Mouse (Mus musculus): ENCODE results near the gene Erc2. TPM values are rescaled to one million over a fixed set of nuclear protein-coding genes. Genes with fewer than 3 reads are reported as not detected.

Erc2 gene
- polyA plus RNA-seq, 2 experiments: 0.52 to 0.99 TPM

DNA sequence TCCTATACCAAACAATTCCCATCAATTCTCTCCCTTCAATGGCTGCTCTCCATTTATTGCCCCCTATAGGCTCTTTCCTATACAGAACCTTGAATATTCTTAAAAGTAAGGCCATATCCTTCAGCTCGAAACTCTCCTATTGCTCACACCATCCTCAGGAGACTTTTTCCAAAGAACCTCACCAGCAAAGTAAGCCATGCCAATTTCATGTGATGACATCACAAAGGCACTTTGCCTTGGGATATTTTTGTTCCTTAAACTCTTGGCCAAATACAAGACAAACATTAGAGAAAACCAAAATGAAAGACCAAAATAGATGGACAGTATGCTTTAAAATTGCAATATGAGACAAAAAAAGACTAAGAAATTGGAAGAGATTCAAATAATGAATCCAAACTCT is 204.6 kb downstream of the Erc2 start:
- Histone ChIP-seq H3K9me3 (ENCODE audit: control insufficient read depth, low read length) (no peaks in the 10 kb centered on the region), H3K36me3 (replicated peaks; ENCODE audit: control insufficient read depth, insufficient read depth, low read depth) (no peaks in the 10 kb centered on the region), H3K4me3 (ENCODE audit: insufficient read depth in 1 of 2, low read depth in 2 of 2, low read length in 2 of 2) (no peak overlapping the region), H3K27ac (no peak overlapping the region), H3K4me1 (replicated peaks; ENCODE audit: control insufficient read depth in 2 of 2, insufficient read depth in 2 of 2, low read length in 1 of 2) (no peaks in the 10 kb centered on the region), H3K4me2 (ENCODE audit: low read depth) (no peak overlapping the region), H3K9ac (replicated peaks) (no peak overlapping the region), H3K27me3 (ENCODE audit: control insufficient read depth, insufficient read depth, low read length) (no peaks in the 10 kb centered on the region)
- ATAC-seq (ENCODE audit: insufficient read depth): no peak
- TF ChIP-seq CTCF (IDR thresholded peaks at IDR 0.05; ENCODE audit: low read depth) (no peak), EP300 (IDR thresholded peaks at IDR 0.05; ENCODE audit: low read depth) (no peak)
- no peak for DNase-seq (ENCODE audit: low read depth in 3 of 3, low spot score in 3 of 3)
- WGBS (ENCODE audit: insufficient replicate concordance): 57% methylated on average over 1 of the region's 1 CpGs

DNA sequence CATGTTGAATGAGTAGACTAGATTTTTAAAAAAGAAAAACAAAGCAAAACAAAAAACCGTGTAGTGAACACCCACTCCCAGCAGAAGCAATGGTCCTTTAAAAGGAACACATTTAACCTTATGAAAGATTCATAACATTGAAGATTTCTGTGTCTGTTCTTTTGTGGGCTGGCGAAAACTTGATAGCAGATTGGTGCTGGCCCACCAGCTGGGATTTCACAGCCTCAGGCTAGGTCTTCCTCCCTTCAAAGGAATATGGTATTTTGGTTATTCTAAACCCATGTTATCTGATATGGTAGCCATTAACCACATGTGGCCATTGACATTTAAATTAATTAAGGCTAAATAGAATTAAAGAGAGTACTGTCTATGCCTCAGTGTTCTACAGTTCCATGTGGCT is 205.9 kb downstream of the Erc2 start:
- Histone ChIP-seq H3K27me3 (ENCODE audit: control insufficient read depth, insufficient read depth, low read length) (no peaks in the 10 kb centered on the region), H3K4me2 (ENCODE audit: low read depth) (no peak overlapping the region), H3K9ac (replicated peaks) (no peak overlapping the region), H3K4me1 (replicated peaks; ENCODE audit: control insufficient read depth in 2 of 2, insufficient read depth in 2 of 2, low read length in 1 of 2) (no peaks in the 10 kb centered on the region), H3K36me3 (replicated peaks; ENCODE audit: control insufficient read depth, insufficient read depth, low read depth) (no peaks in the 10 kb centered on the region), H3K27ac (no peak overlapping the region), H3K9me3 (ENCODE audit: control insufficient read depth, low read length) (no peaks in the 10 kb centered on the region), H3K4me3 (ENCODE audit: insufficient read depth in 1 of 2, low read depth in 2 of 2, low read length in 2 of 2) (no peak overlapping the region)
- ATAC-seq (ENCODE audit: insufficient read depth): no peak
- no peak for DNase-seq (ENCODE audit: low read depth in 3 of 3, low spot score in 3 of 3)
- WGBS (ENCODE audit: insufficient replicate concordance): 39% methylated on average over 2 of the region's 2 CpGs
- no peak for TF ChIP-seq EP300 (IDR thresholded peaks at IDR 0.05; ENCODE audit: low read depth)
- no peak for TF ChIP-seq CTCF (IDR thresholded peaks at IDR 0.05; ENCODE audit: low read depth)

DNA sequence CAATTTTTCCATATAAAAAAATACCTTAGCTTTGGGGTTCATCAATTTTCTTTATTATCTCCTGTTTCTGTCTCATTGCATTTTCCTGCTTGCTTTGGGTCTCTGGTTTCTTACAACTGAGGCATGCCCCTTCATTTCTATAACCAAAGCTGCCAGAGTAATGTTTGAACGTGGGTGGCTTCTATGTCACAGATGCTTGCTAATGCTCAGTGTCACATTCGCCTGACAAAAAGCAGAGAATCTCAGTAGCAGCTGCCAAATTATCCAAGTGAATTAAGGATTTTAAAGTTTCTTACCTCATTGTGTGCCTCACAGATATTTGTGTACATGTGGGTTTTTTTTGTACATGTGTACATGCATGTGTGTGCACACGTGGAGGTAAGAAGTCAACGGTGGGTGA is 210.0 kb downstream of the Erc2 start:
- no peaks in the 10 kb centered on the region for H3K9me3 ChIP-seq (ENCODE audit: control insufficient read depth, low read length)
- no peak overlapping the region for H3K4me2 ChIP-seq (ENCODE audit: low read depth)
- TF ChIP-seq EP300 (IDR thresholded peaks at IDR 0.05; ENCODE audit: low read depth) (no peak), CTCF (IDR thresholded peaks at IDR 0.05; ENCODE audit: low read depth) (no peak)
- H3K36me3 ChIP-seq (replicated peaks; ENCODE audit: control insufficient read depth, insufficient read depth, low read depth): no peaks in the 10 kb centered on the region
- no peaks in the 10 kb centered on the region for H3K4me1 ChIP-seq (replicated peaks; ENCODE audit: control insufficient read depth in 2 of 2, insufficient read depth in 2 of 2, low read length in 1 of 2)
- no peaks in the 10 kb centered on the region for H3K27me3 ChIP-seq (ENCODE audit: control insufficient read depth, insufficient read depth, low read length)
- no peak overlapping the region for H3K9ac ChIP-seq (replicated peaks)
- no peak for ATAC-seq (ENCODE audit: insufficient read depth)
- H3K27ac ChIP-seq: no peak overlapping the region
- 56% methylated on average over 4 of the region's 4 CpGs for WGBS (ENCODE audit: insufficient replicate concordance)
- no peak for DNase-seq (ENCODE audit: low read depth in 3 of 3, low spot score in 3 of 3)
- H3K4me3 ChIP-seq (ENCODE audit: insufficient read depth in 1 of 2, low read depth in 2 of 2, low read length in 2 of 2): no peak overlapping the region

DNA sequence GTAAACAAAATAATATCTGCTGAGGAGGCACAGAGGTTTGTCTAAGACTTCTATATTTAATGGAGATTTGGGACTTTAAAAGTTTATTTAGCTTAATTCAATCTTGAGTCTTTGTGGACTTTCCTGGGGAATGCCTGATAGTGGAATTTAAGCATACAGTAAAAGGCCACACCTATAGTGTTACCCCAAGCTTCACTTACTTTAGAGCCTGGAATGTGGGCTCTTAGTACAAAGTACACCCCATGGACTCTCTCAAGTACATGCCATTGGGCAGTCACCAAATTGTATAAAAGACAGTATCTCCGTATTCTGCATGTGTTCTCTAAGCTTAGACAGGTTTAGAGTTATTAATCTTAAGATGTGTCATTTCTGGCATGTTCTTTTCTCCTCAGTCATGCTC is 213.1 kb downstream of the Erc2 start:
- Histone ChIP-seq H3K9ac (replicated peaks) (no peak overlapping the region), H3K27ac (no peak overlapping the region), H3K4me3 (ENCODE audit: insufficient read depth in 1 of 2, low read depth in 2 of 2, low read length in 2 of 2) (no peak overlapping the region), H3K27me3 (ENCODE audit: control insufficient read depth, insufficient read depth, low read length) (no peaks in the 10 kb centered on the region), H3K4me1 (replicated peaks; ENCODE audit: control insufficient read depth in 2 of 2, insufficient read depth in 2 of 2, low read length in 1 of 2) (no peaks in the 10 kb centered on the region), H3K36me3 (replicated peaks; ENCODE audit: control insufficient read depth, insufficient read depth, low read depth) (no peaks in the 10 kb centered on the region), H3K9me3 (ENCODE audit: control insufficient read depth, low read length) (no peaks in the 10 kb centered on the region), H3K4me2 (ENCODE audit: low read depth) (no peak overlapping the region)
- TF ChIP-seq CTCF (IDR thresholded peaks at IDR 0.05; ENCODE audit: low read depth) (no peak), EP300 (IDR thresholded peaks at IDR 0.05; ENCODE audit: low read depth) (no peak)
- ATAC-seq (ENCODE audit: insufficient read depth): no peak
- 48% methylated on average over 1 of the region's 1 CpGs for WGBS (ENCODE audit: insufficient replicate concordance)
- no peak for DNase-seq (ENCODE audit: low read depth in 3 of 3, low spot score in 3 of 3)

DNA sequence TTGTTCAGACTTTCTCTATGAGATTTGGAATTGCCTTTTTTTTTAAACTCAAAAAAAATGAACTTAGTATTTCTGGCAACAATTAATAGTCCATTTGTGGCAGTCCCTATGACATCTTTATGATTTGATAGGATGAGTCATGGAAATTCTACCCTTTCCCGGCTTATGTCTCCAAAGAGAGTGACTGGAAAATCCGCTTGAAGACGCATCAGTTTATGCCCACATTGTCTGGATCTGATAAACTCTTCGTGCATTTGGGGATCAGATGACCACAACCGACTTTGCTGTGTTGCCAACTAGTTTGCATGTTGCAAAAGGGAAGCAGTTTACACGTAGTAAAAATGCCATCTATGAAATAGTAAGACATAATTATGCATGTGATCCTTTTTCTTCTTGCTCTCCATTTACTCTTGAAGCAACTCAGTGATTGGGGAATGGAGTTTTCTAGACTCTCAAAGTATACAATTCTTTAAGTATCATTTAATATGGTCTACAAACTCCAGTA is 215.4 kb downstream of the Erc2 start:
- H3K4me2 ChIP-seq (ENCODE audit: low read depth): no peak overlapping the region
- no peak for DNase-seq (ENCODE audit: low read depth in 3 of 3, low spot score in 3 of 3)
- no peak overlapping the region for H3K9ac ChIP-seq (replicated peaks)
- TF ChIP-seq CTCF (IDR thresholded peaks at IDR 0.05; ENCODE audit: low read depth) (no peak), EP300 (IDR thresholded peaks at IDR 0.05; ENCODE audit: low read depth) (no peak)
- H3K4me1 ChIP-seq (replicated peaks; ENCODE audit: control insufficient read depth in 2 of 2, insufficient read depth in 2 of 2, low read length in 1 of 2): no peaks in the 10 kb centered on the region
- no peak for ATAC-seq (ENCODE audit: insufficient read depth)
- no peaks in the 10 kb centered on the region for H3K9me3 ChIP-seq (ENCODE audit: control insufficient read depth, low read length)
- no peaks in the 10 kb centered on the region for H3K27me3 ChIP-seq (ENCODE audit: control insufficient read depth, insufficient read depth, low read length)
- H3K36me3 ChIP-seq (replicated peaks; ENCODE audit: control insufficient read depth, insufficient read depth, low read depth): no peaks in the 10 kb centered on the region
- H3K4me3 ChIP-seq (ENCODE audit: insufficient read depth in 1 of 2, low read depth in 2 of 2, low read length in 2 of 2): no peak overlapping the region
- no peak overlapping the region for H3K27ac ChIP-seq
- WGBS (ENCODE audit: insufficient replicate concordance): 42% methylated on average over 6 of the region's 6 CpGs

All from liver, embryonic 14.5 days (tissue).